Mouse (Mus musculus): ENCODE measurements around the gene Deaf1. TPM values are rescaled to one million over a fixed set of nuclear protein-coding genes. Genes with fewer than 3 reads are reported as not detected.
A peak's percentile ranks its signal among the peaks of the same experiment; 100 is the strongest.

The Deaf1 gene
- polyA plus RNA-seq (2012; rRNA removed) = 47.0 TPM in 2 replicates
- polyA plus RNA-seq (2014; fragmentation: Nextera tagmentation; extraction: Ambion mirVana) = 82.6 and 89.1 TPM in 2 replicates

DNA sequence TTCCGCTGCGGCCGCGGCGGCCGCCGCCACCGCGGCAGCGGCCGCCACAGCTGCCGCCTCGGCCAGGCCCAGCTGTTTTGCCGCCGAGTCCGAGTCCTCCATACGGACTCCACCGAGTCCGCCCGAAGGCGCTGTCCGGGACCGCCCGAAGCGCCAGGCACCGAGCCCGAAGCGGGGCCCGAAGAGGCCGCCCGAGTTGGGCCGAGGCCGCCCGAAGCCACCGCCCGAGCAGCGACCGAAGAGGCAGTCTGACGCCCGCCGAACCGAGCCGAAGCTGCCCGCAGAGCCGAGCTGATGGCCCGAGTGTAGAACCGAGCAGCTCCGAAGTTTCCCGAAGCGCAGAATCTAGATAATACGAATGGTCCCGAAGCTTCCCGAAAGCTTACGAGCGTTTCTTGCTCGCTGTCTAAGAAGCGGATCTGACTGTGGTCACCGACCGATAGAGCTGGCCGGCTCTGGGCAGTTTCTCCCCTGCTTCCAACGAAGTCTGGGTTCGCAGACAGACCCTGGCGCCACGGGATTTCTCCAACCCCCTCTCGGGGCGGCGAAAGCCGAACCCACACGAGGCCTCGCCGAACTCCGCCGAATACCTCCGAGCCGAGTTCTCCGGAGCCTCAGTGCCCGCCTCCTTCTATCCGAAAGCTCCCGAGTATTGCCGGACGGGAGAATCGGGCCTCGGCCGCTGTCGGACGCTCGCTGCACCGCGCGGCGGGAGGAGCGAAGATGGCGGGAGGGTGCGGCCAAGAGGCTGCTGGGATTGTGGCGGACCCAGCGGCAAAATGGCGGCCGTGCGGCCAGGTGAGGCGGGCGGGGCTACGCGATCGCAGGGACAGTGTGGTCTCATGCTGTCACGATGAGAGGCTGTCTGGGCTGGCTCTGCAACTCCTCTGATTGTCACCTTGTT lies at the start of gene Deaf1, which contains the start of gene Tmem80:
Deaf1 (minus strand) TSS at position 222 of the 904 bp plus-strand sequence.
Tmem80 (plus strand) TSS at position 271 of the 904 bp plus-strand sequence.
- Histone ChIP-seq H3K9ac (ENCODE audit: low read depth, low read length, severe bottlenecking) (peak within 1 kb of the TSS; percentile 95), H3K36me3 (ENCODE audit: control insufficient read depth, insufficient read depth, low read length) (peaks cover 18% of the 10 kb centered on the region), H3K9me3 (ENCODE audit: control insufficient read depth, low read length) (no peaks in the 10 kb centered on the region), H3K4me2 (replicated peaks; ENCODE audit: low read depth, low read length, severe bottlenecking) (peak within 1 kb of the TSS; percentile 99), H3K4me1 (ENCODE audit: control insufficient read depth, insufficient read depth, low read length) (peaks cover 19% of the 10 kb centered on the region), H3K4me3 (replicated peaks; ENCODE audit: low read length) (peak within 1 kb of the TSS; percentile 66), H3K27me3 (ENCODE audit: control insufficient read depth, insufficient read depth, low read length) (no peaks in the 10 kb centered on the region), H3K27ac (replicated peaks; ENCODE audit: low read depth, low read length) (peak within 1 kb of the TSS; percentile 100)
- DNase-seq (ENCODE audit: low spot score) (peak; percentile 99), ATAC-seq (ENCODE audit: low FRiP score, low read depth) (peak; percentile 96)
- WGBS = under 1% methylated on average over 89 of the region's 105 CpGs
- peak; percentile 99 for TF ChIP-seq POLR2A (IDR thresholded peaks at IDR 0.05; ENCODE audit: borderline replicate concordance, extremely low read depth, insufficient read depth, insufficient read length)

DNA sequence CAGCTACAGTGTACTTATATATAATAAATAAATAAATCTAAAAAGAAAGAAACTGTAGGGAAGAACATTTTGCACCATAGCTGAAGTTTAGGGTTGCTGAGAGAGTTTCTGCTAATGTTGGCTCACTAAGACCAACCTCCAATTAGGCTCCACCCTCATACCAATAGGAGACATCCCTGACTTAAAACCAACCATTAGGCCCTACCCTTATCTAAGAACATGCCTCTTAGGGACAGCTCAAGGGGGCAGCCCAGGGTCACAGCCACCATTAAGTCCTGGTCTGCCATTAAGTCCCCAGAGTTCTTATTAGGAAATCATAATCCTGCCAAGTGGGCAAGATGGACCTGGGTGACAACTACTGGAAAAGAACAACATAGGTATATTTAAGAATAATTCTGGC lies 46.9 kb upstream of the Deaf1 start:
- no peaks in the 10 kb centered on the region for H3K36me3 ChIP-seq (ENCODE audit: control insufficient read depth, insufficient read depth, low read length)
- no peak overlapping the region for H3K4me3 ChIP-seq (replicated peaks; ENCODE audit: low read length)
- no peak overlapping the region for H3K9ac ChIP-seq (ENCODE audit: low read depth, low read length, severe bottlenecking)
- DNase-seq (ENCODE audit: low spot score) = no peak
- TF ChIP-seq POLR2A (IDR thresholded peaks at IDR 0.05; ENCODE audit: borderline replicate concordance, extremely low read depth, insufficient read depth, insufficient read length) = no peak
- no peaks in the 10 kb centered on the region for H3K9me3 ChIP-seq (ENCODE audit: control insufficient read depth, low read length)
- ATAC-seq (ENCODE audit: low FRiP score, low read depth) = no peak
- H3K4me1 ChIP-seq (ENCODE audit: control insufficient read depth, insufficient read depth, low read length) = no peaks in the 10 kb centered on the region
- no peak overlapping the region for H3K27ac ChIP-seq (replicated peaks; ENCODE audit: low read depth, low read length)
- no peak overlapping the region for H3K4me2 ChIP-seq (replicated peaks; ENCODE audit: low read depth, low read length, severe bottlenecking)
- no peaks in the 10 kb centered on the region for H3K27me3 ChIP-seq (ENCODE audit: control insufficient read depth, insufficient read depth, low read length)

DNA sequence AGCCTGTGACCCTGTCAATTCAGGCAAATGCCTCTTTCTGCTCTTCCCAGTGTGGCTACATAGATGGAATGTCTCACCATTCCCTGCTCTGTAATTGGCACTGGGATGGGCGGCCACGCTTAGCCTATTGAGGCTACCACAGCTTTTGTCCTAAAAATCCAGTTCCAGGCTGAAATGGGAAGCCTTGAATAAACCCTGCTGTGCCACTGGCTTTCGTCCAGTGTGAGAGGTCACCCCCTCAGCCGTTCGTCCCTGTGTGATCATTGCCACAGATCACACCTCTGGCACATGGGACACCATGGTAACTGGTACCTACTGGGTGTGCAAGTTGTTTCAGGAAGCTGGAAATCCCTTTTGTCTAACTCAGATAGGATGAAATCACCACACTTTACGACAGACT lies 46.1 kb upstream of the Deaf1 start:
- no peak for ATAC-seq (ENCODE audit: low FRiP score, low read depth)

DNA sequence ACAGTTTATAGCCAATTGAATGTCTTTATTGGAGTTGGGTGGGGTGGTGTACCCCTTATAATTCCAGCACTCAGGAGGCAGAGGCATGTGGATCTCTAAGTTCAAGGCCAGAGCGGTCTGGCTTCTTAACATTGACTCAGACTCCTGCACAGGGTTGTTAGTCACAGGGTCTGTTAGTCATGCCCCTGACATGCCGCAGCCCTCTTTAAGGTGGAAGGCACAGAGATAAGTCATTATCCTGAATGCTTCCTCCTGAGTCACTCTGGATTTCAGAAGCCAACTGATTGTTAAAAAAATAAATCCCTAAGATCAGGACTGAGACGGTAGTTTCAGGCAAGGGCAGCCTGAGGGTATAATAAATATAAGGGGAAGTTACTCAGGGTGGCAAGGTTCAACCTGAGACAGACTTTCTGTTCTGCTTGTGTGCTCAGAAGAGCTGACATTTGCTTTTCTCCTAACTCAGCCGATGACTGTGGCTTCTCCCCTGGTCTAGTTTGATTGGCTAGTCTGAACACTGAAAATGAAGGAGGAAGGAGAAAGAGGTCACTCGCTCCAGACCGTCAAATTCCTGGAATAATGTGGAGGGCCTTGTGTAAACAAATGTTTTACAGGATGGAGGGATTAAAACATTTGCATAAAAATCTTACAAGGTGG lies 44.6 kb upstream of the Deaf1 start:
- Histone ChIP-seq H3K27ac (replicated peaks; ENCODE audit: low read depth, low read length) (no peak overlapping the region), H3K9me3 (ENCODE audit: control insufficient read depth, low read length) (no peaks in the 10 kb centered on the region), H3K36me3 (ENCODE audit: control insufficient read depth, insufficient read depth, low read length) (no peaks in the 10 kb centered on the region), H3K4me3 (replicated peaks; ENCODE audit: low read length) (no peak overlapping the region), H3K4me1 (ENCODE audit: control insufficient read depth, insufficient read depth, low read length) (no peaks in the 10 kb centered on the region), H3K4me2 (replicated peaks; ENCODE audit: low read depth, low read length, severe bottlenecking) (no peak overlapping the region), H3K9ac (ENCODE audit: low read depth, low read length, severe bottlenecking) (no peak overlapping the region), H3K27me3 (ENCODE audit: control insufficient read depth, insufficient read depth, low read length) (no peaks in the 10 kb centered on the region)
- WGBS = 51% methylated on average over 6 of the region's 6 CpGs
- TF ChIP-seq POLR2A (IDR thresholded peaks at IDR 0.05; ENCODE audit: borderline replicate concordance, extremely low read depth, insufficient read depth, insufficient read length) = no peak
- DNase-seq (ENCODE audit: low spot score) (no peak), ATAC-seq (ENCODE audit: low FRiP score, low read depth) (no peak)

More for the DNA sequence above, 46.1 kb upstream of the Deaf1 start:
- no peaks in the 10 kb centered on the region for H3K9me3 ChIP-seq (ENCODE audit: control insufficient read depth, low read length)
- H3K27me3 ChIP-seq (ENCODE audit: control insufficient read depth, insufficient read depth, low read length) = no peaks in the 10 kb centered on the region
- 68% methylated on average over 6 of the region's 6 CpGs for WGBS
- H3K27ac ChIP-seq (replicated peaks; ENCODE audit: low read depth, low read length) = no peak overlapping the region
- H3K4me3 ChIP-seq (replicated peaks; ENCODE audit: low read length) = no peak overlapping the region
- H3K4me1 ChIP-seq (ENCODE audit: control insufficient read depth, insufficient read depth, low read length) = no peaks in the 10 kb centered on the region
- TF ChIP-seq POLR2A (IDR thresholded peaks at IDR 0.05; ENCODE audit: borderline replicate concordance, extremely low read depth, insufficient read depth, insufficient read length) = no peak
- no peak overlapping the region for H3K9ac ChIP-seq (ENCODE audit: low read depth, low read length, severe bottlenecking)
- no peak for DNase-seq (ENCODE audit: low spot score)
- no peak overlapping the region for H3K4me2 ChIP-seq (replicated peaks; ENCODE audit: low read depth, low read length, severe bottlenecking)
- H3K36me3 ChIP-seq (ENCODE audit: control insufficient read depth, insufficient read depth, low read length) = no peaks in the 10 kb centered on the region

GRCm38 (mm10) chr7:141369918-141370317 lies 42.4 kb upstream of the Deaf1 start:
- no peak for ATAC-seq (ENCODE audit: low FRiP score, low read depth)
- TF ChIP-seq POLR2A (IDR thresholded peaks at IDR 0.05; ENCODE audit: borderline replicate concordance, extremely low read depth, insufficient read depth, insufficient read length) = no peak
- no peaks in the 10 kb centered on the region for H3K36me3 ChIP-seq (ENCODE audit: control insufficient read depth, insufficient read depth, low read length)

More at GRCm38 (mm10) chr7:141369918-141370317, 42.4 kb upstream of the Deaf1 start:
- Histone ChIP-seq H3K27ac (replicated peaks; ENCODE audit: low read depth, low read length) (no peak overlapping the region), H3K9me3 (ENCODE audit: control insufficient read depth, low read length) (no peaks in the 10 kb centered on the region), H3K4me3 (replicated peaks; ENCODE audit: low read length) (no peak overlapping the region), H3K27me3 (ENCODE audit: control insufficient read depth, insufficient read depth, low read length) (no peaks in the 10 kb centered on the region), H3K9ac (ENCODE audit: low read depth, low read length, severe bottlenecking) (no peak overlapping the region), H3K4me2 (replicated peaks; ENCODE audit: low read depth, low read length, severe bottlenecking) (no peak overlapping the region), H3K4me1 (ENCODE audit: control insufficient read depth, insufficient read depth, low read length) (no peaks in the 10 kb centered on the region)
- 68% methylated on average over 5 of the region's 5 CpGs for WGBS
- DNase-seq (ENCODE audit: low spot score) = no peak
